Mouse (Mus musculus) A20 (cell line): ENCODE measurements around the gene Gm20696.
A peak's percentile ranks its signal among the peaks of the same experiment; 100 is the strongest.

Source experiments
- DNase-seq: peaks from one replicate; pipeline ENCODE4 v3.0.0-alpha.2; 2011; ENCODE audit warnings: low read depth, low spot score

Gm20696 gene

DNA sequence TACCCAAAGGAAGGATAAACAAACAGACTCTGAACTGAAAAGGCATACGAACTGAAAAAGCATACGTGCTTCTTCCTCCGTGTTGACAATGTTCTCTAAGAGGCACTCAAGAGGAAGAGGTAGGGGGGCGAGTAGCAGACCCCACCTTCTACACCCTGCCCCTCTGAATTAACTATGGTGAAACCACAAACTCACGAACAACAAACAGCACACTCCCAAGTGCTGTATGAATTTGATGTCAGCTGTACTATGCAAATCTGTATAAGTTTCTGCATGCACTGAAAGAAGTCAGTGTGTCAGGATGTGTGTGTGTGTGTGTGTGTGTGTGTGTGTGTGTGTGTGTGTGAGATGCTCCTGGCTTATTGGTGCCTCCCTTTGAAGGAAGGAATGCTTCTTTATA lies 271.8 kb downstream of the Gm20696 start:
- DNase-seq, result peak; percentile 50

GRCm38 (mm10) chr6:99392484-99392883 lies 274.1 kb downstream of the Gm20696 start:
- DNase-seq, result no peak

DNA sequence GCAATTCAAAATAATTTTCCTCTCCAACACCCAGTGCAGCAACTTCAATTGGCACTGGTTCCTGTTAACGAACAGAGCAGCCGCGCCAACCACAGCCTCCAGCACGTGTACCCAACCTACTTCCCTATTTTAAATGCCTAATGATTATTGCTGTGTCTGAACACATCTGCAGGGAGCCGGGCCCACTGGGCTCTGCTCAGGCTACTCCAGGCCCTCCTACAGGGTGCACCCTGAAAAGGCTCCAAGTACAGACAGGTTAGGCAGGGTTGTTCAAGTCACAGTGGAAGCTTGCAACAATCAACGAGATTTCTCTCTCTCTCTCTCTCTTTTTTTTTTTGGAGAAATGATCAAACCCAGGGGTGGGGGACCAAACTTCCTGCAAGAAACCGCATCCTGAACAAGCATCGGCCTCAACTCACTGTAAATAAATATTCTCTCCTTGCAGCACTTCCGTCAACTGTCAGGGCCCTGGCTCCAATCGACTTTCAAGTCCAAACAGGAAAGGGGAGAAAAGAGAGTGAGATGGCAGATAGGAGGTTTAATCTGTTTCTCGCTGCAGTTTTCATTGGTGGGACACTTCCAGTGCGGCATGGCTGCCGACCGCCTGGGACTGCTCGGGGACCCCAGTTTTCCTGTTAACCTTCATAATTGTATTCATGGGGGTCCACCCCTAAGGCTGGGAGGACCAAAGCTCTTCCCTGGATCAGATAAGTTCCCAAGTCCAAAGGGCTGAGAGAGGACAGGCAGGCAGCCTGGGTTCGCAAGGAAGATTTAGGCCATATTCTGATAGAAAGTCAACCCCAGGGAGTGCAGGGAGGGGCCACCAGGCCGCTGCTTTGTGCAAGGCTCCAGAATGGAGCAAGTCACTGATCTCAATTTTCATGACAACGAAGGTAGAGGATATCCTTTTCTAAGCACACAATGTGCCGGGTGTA lies 277.6 kb downstream of the Gm20696 start:
- peak; percentile 87 for DNase-seq

GRCm38 (mm10) chr6:99388023-99388422 lies 278.6 kb downstream of the Gm20696 start:
- peak; percentile 72 for DNase-seq

- DNase-seq, result peak; percentile 35
Measured at GRCm38 (mm10) chr6:99385059-99385604, 281.5 kb downstream of the Gm20696 start.

- DNase-seq, result no peak
Measured at GRCm38 (mm10) chr6:99383846-99384472, 282.6 kb downstream of the Gm20696 start.

- DNase-seq, result no peak
Measured at GRCm38 (mm10) chr6:99380146-99380545, 286.5 kb downstream of the Gm20696 start.

DNA sequence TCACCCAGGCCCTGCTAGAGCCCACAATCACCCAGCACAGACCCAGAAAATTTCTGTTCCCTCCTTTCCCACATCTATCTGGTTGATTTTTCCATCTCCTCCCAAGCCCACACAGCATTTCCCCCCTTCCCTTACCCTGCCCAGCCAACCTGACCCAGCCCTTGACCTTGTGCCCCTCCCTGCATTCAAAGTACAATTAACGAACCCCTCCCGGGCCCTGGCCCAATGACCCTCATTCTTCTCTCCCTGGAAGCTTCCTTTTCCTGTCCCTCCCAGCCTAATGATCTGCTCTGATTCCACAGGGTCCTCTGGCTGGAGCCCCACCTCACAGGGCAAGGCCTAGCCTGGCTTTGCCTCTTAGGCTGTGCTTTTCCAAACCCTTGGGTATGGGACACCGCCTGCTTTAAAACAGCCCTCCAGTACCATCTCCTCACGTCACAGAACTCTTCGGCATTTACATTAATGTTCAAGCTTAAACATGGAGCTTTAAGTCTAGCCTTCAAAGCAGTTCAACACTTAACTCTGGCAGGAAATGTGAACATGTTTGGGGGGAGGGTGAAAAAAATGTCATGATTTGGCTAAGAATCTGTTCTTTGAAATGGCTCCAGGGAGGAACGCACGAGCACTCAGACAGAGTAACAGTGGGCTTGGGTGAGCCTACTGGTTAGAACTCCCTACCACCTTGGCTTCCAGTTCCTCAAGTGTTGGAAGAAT lies 287.4 kb downstream of the Gm20696 start:
- no peak for DNase-seq

DNA sequence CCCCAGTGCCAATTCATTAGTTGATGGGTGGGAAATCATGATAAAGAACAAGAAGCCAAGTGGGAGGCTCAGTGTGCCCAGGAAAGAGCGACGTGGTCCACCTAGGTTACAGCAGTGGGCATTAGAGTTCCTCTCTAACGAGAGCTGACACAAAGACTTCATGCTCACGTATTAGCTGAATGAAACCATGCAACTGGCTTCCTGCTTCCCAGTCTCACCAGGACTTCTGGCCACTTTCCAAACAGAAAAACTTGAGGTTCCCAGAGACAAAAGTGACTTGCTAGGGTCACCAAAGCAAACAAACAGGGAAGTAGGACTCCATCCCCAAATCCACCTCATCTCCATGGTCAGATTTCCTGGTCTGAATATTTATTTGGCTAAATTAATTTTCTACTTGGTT lies 288.9 kb downstream of the Gm20696 start:
- no peak for DNase-seq

- no peak for DNase-seq
Measured at GRCm38 (mm10) chr6:99377131-99377530, 289.5 kb downstream of the Gm20696 start.

DNA sequence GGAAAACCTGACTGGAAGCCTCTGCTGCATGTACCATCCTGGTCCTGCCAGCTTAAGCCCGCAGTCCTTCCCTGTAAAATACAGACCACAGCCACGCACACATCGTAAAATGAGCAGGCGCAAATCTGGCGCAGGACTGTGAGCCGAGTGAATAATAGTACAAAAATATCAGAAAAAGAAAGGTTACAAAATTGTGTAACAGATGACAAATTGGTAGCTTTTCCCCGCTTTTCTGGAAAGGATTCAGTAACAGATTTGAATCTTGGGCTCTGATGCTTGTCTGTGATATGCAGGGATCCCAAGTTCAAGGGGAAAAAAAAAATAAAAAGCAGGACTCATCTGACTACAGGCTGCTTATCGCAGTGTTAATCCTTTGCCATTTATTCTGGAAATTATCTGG lies 289.9 kb downstream of the Gm20696 start:
- DNase-seq, result no peak

DNA sequence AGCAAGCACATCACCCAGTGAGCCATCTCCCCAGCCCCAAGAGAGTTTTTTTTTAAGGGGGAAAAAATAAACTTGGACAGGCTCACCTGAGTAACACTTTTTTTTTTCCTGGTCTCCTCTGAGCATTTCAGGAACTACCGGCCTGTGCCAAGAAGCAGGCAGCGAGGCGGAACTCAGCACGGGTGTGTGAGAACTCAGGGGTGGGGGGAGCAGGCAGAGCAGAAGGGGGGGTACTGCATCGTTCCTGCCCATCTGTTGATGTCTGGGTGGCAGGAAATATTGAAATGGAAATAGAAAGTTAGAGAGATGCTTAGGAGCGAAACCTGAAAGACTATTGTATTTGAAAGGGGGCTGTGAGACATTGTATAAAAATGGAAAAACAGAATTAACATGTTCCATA lies 290.7 kb downstream of the Gm20696 start:
- DNase-seq, result no peak

- DNase-seq, result no peak
Measured at GRCm38 (mm10) chr6:99375376-99375775, 291.2 kb downstream of the Gm20696 start.

GRCm38 (mm10) chr6:99374448-99375271 lies 291.9 kb downstream of the Gm20696 start:
- DNase-seq, result no peak

DNA sequence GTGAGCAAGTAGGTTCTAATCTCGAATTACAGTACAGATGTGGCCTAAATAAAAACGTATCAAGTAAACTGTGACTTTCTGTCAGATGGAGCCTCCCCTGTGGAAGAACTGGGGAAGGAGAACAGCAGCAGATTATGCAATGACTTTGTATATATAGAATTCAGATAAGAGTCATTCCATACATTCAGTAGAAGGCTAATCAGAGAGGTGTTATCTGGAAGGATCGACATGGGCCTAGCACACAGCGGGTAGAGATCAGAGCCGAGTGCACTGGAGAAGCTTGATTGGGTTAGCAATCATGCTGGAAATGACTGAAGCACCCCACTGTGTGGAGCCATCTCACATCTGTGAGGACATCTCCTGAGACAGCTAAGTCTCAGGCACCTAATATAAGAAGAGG lies 294.2 kb downstream of the Gm20696 start:
- no peak for DNase-seq

DNA sequence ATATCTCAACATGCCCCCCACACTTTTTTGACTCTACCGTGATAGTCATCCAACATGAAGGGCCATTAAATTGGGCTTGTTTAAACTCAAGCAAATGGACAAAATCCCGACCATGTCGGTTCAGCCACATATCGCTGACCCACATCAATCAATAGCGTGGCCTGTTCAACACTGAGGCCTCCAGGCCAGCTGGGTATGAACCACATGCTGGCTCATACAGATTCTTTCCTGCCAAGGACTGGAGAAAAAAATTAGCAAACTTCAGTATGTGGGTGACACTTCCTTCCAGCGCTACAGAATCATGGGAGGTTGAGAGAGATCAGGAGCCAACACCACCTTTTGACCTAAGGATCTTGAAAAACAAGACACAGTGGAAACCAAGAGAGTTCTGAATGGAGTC lies 294.6 kb downstream of the Gm20696 start:
- DNase-seq, result no peak

DNA sequence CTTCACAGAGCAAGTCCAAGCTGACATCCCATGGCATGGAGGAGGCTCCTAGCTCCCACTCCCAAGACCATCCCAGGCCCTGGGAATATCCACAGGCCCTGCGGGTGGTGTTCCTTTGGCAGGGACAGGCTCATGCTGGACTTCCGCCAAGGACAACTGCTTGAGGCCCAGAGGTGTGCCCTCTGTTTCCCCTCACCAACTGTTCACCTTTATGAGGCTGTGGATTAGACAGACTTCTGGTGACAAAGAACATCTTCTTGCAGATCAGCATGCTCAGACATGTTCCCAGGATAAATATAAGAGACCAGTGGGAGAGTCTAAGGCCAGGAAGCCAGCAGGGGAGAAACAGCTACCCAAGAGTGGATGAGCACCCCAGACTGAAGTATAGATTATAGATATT lies 296.7 kb downstream of the Gm20696 start:
- DNase-seq, result no peak

GRCm38 (mm10) chr6:99369156-99369555 lies 297.4 kb downstream of the Gm20696 start:
- DNase-seq, result no peak

DNA sequence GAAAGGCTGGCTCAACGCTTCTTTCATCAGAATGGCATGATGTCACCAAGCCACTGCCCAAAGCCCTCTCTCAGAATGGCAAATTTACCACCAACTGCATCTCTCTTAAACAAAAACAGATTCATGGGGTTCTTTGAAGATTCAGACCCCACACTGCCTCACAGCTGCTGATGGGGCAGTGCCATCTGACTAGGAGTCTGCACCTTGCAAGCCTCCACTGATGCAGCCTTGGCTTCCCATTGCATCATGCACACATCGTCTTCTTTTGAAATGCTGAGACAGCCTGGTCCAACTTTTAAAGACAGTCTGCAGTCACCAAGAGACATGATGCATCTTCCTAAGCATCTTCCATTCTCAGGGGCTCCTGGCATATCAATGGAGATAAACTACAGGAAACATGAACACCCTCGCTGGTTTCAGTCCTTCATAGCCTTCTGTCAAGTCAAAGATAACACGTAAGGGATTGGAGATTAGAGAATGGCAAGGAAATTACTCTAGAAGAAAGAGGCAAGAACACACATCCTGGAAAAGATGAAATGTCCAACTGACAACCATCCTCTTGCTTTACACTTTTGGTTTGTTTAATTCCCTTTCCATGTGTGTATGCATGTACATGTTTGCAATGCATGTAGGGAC lies 298.4 kb downstream of the Gm20696 start:
- DNase-seq, result peak; percentile 70

DNA sequence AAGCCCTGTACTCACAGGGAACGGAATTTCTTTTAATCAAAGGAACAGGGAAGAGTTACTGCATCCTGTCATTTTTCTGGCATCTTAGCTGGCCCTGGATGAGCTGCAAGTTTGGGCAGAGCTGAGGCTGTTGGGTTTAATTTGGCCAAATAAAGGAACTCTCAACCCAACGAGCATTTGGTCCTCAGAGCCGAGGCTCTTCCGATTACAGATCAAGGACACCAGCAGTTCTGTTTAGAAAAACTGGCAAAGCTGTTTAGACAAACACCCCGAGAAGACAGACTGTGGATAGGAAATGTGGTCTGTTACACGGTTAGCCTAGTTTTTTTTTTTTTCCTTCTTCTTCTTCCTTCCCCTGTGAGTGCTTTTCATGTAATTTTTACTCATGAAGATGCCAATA lies 302.1 kb downstream of the Gm20696 start:
- DNase-seq, result no peak

GRCm38 (mm10) chr6:99360581-99360980 lies 306.0 kb downstream of the Gm20696 start:
- DNase-seq, result no peak
